Mouse (Mus musculus) macrophage (primary cell): Measurements from ENCODE around the gene Snx30. TPM values are rescaled to one million over a fixed set of nuclear protein-coding genes. Genes with fewer than 3 reads are reported as not detected.
A peak's percentile ranks its signal among the peaks of the same experiment; 100 is the strongest.
"Not testable (repeated sequence)": the region's sequence is repeated elsewhere in the genome, so short reads cannot be mapped to it uniquely, and the experiment has no call there.

Experiments
- H3K27ac ChIP-seq: fragments of 350-480 bp; formaldehyde crosslinking; 2 replicates; pipeline ENCODE4 v1.9.0; 2021
- H3K36me3 ChIP-seq: fragments of 350-480 bp; formaldehyde crosslinking; 2 replicates; pipeline ENCODE4 v1.9.0; 2021; ENCODE audit errors: inconsistent target
- H3K4me3 ChIP-seq: fragments of 350-480 bp; formaldehyde crosslinking; 2 replicates; pipeline ENCODE4 v1.9.0; 2021; ENCODE audit errors: inconsistent target
- H3K79me2 ChIP-seq: fragments of 350-480 bp; formaldehyde crosslinking; 2 replicates; pipeline ENCODE4 v1.9.0; 2021; ENCODE audit errors: inconsistent target
- WGBS: methylation state at CpG from one replicate; pipeline ENCODE4 v1.1.7; 2026; ENCODE audit warnings: inconsistent platforms; ENCODE audit not compliant: missing documents; 5-methylcytosine and 5-hydroxymethylcytosine counted together
- polyA plus RNA-seq: library from polyadenylated mRNA; stranded (reverse); fragments of 250-400 nt; gene quantifications from 3 replicates; pipeline ENCODE4 v1.2.4, GENCODE M21; 2018; ENCODE audit warnings: inconsistent platforms

Gene Snx30
- polyA plus RNA-seq, 1 experiment from 2014 or later, result 26.4 TPM

- H3K27ac ChIP-seq, result peak overlapping the region; percentile 59
- no peaks in the 10 kb centered on the region; the same call in 1 of the 2 replicates for H3K36me3 ChIP-seq
- H3K79me2 ChIP-seq, result peaks cover 55% of the 10 kb centered on the region
- WGBS, result under 1% methylated on average over 43 of the region's 47 CpGs
- peak overlapping the region; percentile 95 for H3K4me3 ChIP-seq
These were observed 22.6 kb upstream of the Snx30 start for GRCm38 (mm10) chr4:59782853-59783684.

GRCm38 (mm10) chr4:59783685-59784279 is 21.9 kb upstream of the Snx30 start:
- Histone ChIP-seq H3K4me3 (peak overlapping the region; percentile 95), H3K36me3 (no peaks in the 10 kb centered on the region), H3K79me2 (peaks cover 48% of the 10 kb centered on the region), H3K27ac (peak overlapping the region; percentile 59)
- 2% methylated on average over 36 of the region's 36 CpGs for WGBS

- WGBS, result 38% methylated on average over 2 of the region's 2 CpGs
These were observed 20.2 kb upstream of the Snx30 start for GRCm38 (mm10) chr4:59785412-59785811.

GRCm38 (mm10) chr4:59786661-59787060 is 19.0 kb upstream of the Snx30 start:
- Histone ChIP-seq H3K79me2 (peaks cover 20% of the 10 kb centered on the region), H3K4me3 (no peak overlapping the region), H3K36me3 (no peaks in the 10 kb centered on the region), H3K27ac (peak overlapping the region; percentile 56)
- WGBS, result 3% methylated on average over 7 of the region's 7 CpGs

More at GRCm38 (mm10) chr4:59785412-59785811, 20.2 kb upstream of the Snx30 start:
- Histone ChIP-seq H3K27ac (peak overlapping the region; percentile 56), H3K79me2 (peaks cover 32% of the 10 kb centered on the region), H3K4me3 (no peak overlapping the region), H3K36me3 (no peaks in the 10 kb centered on the region)

- no peaks in the 10 kb centered on the region for H3K36me3 ChIP-seq
- no peak overlapping the region for H3K4me3 ChIP-seq
- peaks cover 15% of the 10 kb centered on the region for H3K79me2 ChIP-seq
- 72% methylated on average over 6 of the region's 6 CpGs for WGBS
- H3K27ac ChIP-seq, result no peak overlapping the region
These were observed 18.5 kb upstream of the Snx30 start for GRCm38 (mm10) chr4:59787126-59787525.

- Histone ChIP-seq H3K4me3 (no peak overlapping the region), H3K79me2 (no peaks in the 10 kb centered on the region), H3K27ac (no peak overlapping the region), H3K36me3 (no peaks in the 10 kb centered on the region)
These were observed 16.6 kb upstream of the Snx30 start for GRCm38 (mm10) chr4:59789015-59789414.

GRCm38 (mm10) chr4:59793626-59794025 is 12.0 kb upstream of the Snx30 start:
- not testable (repeated sequence) for H3K4me3 ChIP-seq, H3K79me2 ChIP-seq, H3K36me3 ChIP-seq, H3K27ac ChIP-seq
- 89% methylated on average over 2 of the region's 2 CpGs for WGBS

- Histone ChIP-seq H3K4me3 (no peak overlapping the region), H3K27ac (no peak overlapping the region), H3K36me3 (no peaks in the 10 kb centered on the region), H3K79me2 (no peaks in the 10 kb centered on the region)
- 94% methylated on average over 2 of the region's 2 CpGs for WGBS
These were observed 11.5 kb upstream of the Snx30 start for GRCm38 (mm10) chr4:59794116-59794515.

- 68% methylated on average over 2 of the region's 2 CpGs for WGBS
- H3K79me2 ChIP-seq, result no peaks in the 10 kb centered on the region
- no peak overlapping the region for H3K4me3 ChIP-seq
- H3K27ac ChIP-seq, result no peak overlapping the region
- no peaks in the 10 kb centered on the region for H3K36me3 ChIP-seq
These were observed 9.7 kb upstream of the Snx30 start for GRCm38 (mm10) chr4:59795788-59796455.

- Histone ChIP-seq H3K4me3 (no peak overlapping the region), H3K79me2 (no peaks in the 10 kb centered on the region), H3K36me3 (no peaks in the 10 kb centered on the region), H3K27ac (peak overlapping the region; percentile 37)
- WGBS, result 61% methylated on average over 4 of the region's 5 CpGs
These were observed 5.5 kb upstream of the Snx30 start for GRCm38 (mm10) chr4:59800181-59800580.

GRCm38 (mm10) chr4:59801489-59801888 is 4.2 kb upstream of the Snx30 start, which contains the start of gene Inip:
TSS of gene Inip (minus strand) at chr4:59801589.
- Histone ChIP-seq H3K36me3 (no peaks in the 10 kb centered on the region), H3K4me3 (no peak within 1 kb of the TSS), H3K27ac (peak within 1 kb of the TSS; percentile 83), H3K79me2 (peaks cover 4% of the 10 kb centered on the region; the same call in 1 of the 2 replicates)

- Histone ChIP-seq H3K4me3 (no peak overlapping the region), H3K79me2 (peaks cover 10% of the 10 kb centered on the region), H3K27ac (peak overlapping the region; percentile 83), H3K36me3 (no peaks in the 10 kb centered on the region)
- 90% methylated on average over 6 of the region's 6 CpGs for WGBS
These were observed 3.5 kb upstream of the Snx30 start for GRCm38 (mm10) chr4:59802107-59802506.

GRCm38 (mm10) chr4:59802792-59803191 is 2.8 kb upstream of the Snx30 start:
- peak overlapping the region; percentile 83 for H3K27ac ChIP-seq

GRCm38 (mm10) chr4:59803358-59803757 is 2.3 kb upstream of the Snx30 start:
- H3K36me3 ChIP-seq, result no peaks in the 10 kb centered on the region
- H3K79me2 ChIP-seq, result peaks cover 22% of the 10 kb centered on the region
- peak overlapping the region; percentile 83 for H3K27ac ChIP-seq
- WGBS, result 1% methylated on average over 5 of the region's 5 CpGs
- H3K4me3 ChIP-seq, result no peak overlapping the region

More at GRCm38 (mm10) chr4:59802792-59803191, 2.8 kb upstream of the Snx30 start:
- peaks cover 16% of the 10 kb centered on the region for H3K79me2 ChIP-seq
- WGBS, result 54% methylated on average over 3 of the region's 4 CpGs
- no peaks in the 10 kb centered on the region for H3K36me3 ChIP-seq
- H3K4me3 ChIP-seq, result no peak overlapping the region

- Histone ChIP-seq H3K27ac (peak overlapping the region; percentile 83), H3K4me3 (peak overlapping the region; percentile 60; the same call in 1 of the 2 replicates), H3K79me2 (peaks cover 36% of the 10 kb centered on the region), H3K36me3 (no peaks in the 10 kb centered on the region)
- 11% methylated on average over 1 of the region's 1 CpGs for WGBS
These were observed 886 bp upstream of the Snx30 start for GRCm38 (mm10) chr4:59804754-59805153.
